Mouse (Mus musculus): ENCODE results near the gene Ufsp1.
"Not testable (repeated sequence)": the region's sequence is repeated elsewhere in the genome, so short reads cannot be mapped to it uniquely, and the experiment has no call there.

Gene Ufsp1

GRCm38 (mm10) chr5:137293839-137294743 is at the start of gene Ufsp1:
Gene Ufsp1, plus strand, starts transcription at chr5:137294629.
- peak; percentile 94 for DNase-seq

DNA sequence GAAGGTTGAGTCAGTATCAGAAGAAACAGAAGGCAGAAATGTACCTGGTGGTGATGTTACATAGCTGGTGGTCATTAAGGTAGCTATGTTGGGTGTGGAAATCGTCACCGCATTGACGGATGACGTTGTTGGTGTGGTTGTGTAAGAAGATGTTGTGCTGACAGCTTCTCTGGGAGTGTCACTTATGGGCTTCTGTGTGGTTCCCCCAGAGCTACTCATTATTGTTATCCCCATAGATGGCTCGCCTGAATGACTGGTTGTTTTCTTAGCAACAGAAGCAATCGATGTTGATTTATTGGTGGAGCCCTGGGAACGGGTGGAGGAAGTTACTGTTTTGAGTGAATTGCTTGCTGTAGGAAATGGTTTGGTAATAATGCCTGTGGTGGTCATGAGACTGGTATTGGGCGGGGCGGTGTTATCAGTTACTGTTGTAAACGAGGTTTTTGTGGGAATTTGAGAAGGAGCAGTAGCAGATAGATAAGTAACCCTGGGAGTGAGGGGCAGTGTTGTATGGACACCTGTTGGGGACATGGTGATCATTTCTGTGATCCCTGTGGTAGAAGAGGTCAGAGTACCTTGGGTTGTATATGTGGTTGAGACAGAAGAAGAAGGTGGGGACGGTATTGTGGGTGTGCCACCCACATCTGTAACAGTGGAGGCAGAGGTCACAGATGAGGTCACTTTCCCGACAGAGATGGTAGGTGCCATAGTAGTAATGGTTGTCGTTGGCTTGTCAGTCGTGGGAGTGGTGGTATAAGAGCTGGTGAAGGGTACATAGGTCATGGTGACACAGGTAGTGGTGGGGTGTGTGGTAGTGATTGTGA is 30.3 kb upstream of the Ufsp1 start:
- DNase-seq = no peak

- no peak for DNase-seq
These were observed 29.6 kb upstream of the Ufsp1 start for GRCm38 (mm10) chr5:137264787-137265186.

DNA sequence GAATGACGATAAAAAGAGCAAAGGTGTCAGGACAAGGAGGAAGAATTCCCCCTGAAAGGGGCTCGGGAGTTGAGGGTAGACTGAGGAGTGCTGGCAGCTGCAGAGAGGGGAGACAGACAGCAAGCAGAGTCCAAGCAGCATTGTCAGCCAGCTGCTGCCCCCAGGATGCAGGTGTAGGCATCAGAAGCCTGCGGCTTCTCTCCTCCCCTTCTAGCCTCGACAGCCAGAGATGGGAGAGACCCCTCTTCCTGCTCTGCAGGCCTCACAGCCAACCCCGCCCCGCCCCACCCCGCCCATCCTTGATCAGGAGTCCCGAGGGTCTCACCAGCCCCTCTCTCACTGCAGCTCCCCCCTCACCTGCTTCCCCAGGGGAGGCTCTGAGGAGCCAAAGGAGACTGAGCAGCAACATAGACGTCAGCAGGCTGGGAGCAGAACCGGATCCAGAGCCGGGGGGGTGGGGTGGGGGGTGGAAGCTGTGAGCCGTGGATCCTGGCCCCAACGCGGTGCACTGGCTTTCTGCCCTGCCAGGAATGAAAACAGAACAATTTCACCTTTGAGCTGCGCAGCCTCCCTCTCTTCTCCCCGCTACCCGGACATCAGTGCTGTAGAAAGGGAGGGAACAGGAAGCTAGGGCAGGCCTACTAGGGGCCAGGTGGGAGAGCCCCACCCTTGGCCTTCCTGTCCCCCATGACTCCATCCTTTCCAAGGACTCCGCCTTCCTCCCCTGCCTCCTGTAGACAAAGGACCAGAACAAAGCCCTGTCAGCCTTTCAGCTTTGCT is 26.1 kb upstream of the Ufsp1 start:
- peak; percentile 64 for DNase-seq

- DNase-seq = peak; percentile 70
These were observed 16.8 kb upstream of the Ufsp1 start for GRCm38 (mm10) chr5:137277360-137278342.

DNA sequence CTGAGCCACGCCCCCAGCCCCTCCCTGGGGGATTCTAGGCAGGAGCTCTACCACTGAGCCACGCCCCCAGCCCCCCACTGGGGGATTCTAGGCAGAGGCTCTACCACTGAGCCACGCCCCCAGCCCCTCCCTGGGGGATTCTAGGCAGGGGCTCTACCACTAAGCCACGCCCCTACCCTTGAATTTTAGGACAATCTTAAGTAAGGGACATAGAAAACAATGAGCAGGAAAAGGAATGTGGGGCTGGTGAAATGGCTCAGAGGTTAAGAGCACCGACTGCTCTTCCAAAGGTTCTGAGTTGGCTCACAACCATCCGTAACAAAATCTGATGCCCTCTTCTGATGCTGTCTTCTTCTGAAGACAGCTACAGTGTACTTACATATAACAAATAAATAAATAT is 10.0 kb upstream of the Ufsp1 start:
- DNase-seq = not testable (repeated sequence)

DNA sequence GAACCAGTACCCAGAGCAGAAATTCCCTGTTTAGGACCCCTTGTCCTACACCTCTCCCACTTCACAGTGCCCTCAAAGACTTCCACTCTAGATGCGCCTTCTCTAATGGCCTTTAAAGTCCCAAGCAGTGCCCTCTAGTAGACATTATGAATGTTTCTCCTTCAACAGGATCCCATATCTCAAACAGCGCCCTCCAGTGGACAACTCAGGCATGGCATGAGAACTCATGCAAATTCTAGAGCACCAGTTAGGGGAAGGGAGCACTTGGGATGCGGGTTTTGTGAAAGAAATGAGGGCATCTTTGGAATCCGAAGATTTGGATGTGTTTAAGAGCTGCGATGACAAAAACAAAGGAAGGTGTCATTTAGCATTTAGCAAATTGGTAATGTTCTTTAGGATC is 9.4 kb upstream of the Ufsp1 start:
- DNase-seq = peak; percentile 76

DNA sequence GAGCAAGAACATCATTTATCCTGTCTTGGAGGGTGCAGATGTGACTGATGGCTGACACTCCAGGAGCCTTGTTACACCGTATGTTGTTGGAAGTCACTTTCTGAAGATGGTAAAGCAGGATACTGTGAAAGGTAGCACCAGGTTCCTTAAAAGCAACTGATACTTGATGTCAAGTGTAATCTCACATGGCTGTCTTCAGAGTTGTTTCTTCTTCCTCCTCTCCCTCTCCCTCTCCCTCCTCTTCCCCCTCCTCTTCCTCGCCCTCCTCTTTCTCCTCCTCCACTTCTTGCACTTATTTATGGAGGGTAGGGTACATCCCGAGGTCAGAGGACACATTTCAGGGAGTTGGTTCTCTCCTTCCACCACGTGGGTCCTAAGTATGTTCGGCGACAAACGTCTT is 8.4 kb upstream of the Ufsp1 start:
- DNase-seq = no peak

DNA sequence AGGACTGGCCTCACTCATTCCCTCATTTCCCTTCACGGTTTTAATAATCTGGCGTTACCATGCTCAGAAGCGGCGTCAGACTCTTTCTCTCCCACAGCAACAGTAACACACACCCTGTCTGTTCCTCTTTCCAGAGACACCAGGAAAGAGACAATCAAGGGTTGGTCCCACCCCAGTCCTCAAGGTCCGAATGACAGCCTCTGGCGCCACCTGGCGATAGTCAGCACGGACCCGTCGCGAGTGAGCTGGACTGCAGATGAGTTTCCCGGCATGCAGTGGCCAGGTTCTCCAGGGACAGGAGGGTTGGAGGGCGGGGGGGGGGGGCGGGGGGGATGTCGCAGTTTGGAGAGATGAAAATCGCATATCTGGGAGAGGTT is 7.8 kb upstream of the Ufsp1 start:
- peak; percentile 93 for DNase-seq

DNA sequence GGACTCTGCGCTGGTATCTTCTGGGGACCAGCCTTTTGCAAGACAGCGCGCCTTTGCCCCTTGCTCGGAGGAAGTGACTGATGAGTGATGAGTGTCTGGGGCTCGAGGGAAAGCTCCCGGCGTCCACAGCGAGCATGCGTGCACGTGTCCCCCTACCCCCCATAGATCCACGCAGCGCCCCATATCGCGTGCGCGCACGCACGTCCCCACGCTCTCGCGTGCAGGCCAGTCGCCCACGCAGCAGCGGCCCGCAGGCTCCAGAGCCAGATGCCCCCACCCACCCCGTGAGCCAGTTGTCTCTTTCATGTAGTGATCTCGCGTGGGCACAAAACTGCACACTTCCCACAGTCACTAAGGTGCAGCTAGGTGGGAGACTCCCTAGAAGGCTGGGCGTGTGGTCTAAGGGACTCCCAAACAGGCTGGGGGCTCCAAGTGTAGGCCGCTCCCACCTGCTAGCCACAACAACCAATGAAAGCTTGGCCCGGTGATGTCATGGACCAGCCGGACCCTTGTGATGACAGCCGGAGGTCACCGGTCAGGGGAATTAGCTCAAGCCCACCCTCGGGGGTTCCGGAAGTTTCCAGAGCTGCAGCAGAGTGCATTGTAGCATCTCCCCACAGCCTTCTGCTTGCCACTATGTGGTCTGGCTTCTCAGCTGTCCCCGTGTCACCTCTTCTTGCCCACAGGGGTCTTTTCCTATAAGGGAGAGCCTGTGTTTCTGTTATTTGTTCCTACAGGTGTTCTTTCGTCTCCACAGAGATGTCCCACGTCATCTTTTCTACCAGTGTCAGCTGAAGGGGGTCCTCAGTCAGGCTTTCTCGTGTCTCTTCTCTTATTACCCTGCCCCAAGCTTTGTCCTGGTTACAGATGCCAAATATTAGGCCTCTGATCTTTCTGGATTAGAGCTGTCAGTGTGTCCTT is 7.1 kb upstream of the Ufsp1 start, which contains the start of gene Ache:
TSS of gene Ache (plus strand) at position 488 of the 921 bp plus-strand sequence.
- DNase-seq = peak; percentile 39

DNA sequence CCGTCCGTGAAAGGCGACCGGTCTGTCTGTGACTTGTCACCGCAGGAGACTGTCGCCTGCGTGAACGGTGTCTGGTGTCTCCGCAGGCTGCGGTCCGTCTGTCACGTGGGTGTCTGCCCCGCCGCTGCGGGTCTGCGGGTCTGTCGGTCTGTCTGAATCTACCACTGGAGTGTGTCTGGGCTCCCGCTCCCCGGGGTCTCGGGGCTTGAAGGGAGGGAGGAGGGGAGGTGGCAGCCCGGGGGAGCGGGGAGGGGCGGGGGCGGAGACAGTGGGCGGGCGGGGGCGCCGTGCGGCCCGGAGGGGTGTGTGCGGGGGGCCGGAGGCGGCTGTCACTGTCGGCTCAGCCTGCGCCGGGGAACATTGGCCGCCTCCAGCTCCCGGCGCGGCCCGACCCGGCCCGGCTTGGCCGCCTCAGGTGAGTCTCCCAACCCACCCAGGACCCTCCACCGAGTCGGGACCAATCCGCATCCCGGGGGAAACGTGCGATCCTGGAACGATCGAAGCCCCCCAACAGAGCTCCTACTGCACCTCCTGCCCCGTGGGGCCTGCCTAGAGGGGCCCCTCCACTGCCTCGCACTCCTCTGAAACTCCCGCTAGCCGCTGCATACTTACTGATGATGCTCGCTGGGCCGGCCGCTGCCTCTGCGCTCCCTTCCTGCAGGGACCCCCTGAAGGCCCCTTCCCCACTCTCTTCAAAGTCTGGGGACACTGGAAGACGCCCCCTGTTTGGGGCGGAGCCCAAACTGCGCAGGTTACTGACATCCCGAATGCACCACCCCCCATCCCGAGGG is 6.3 kb upstream of the Ufsp1 start:
- peak; percentile 54 for DNase-seq

DNA sequence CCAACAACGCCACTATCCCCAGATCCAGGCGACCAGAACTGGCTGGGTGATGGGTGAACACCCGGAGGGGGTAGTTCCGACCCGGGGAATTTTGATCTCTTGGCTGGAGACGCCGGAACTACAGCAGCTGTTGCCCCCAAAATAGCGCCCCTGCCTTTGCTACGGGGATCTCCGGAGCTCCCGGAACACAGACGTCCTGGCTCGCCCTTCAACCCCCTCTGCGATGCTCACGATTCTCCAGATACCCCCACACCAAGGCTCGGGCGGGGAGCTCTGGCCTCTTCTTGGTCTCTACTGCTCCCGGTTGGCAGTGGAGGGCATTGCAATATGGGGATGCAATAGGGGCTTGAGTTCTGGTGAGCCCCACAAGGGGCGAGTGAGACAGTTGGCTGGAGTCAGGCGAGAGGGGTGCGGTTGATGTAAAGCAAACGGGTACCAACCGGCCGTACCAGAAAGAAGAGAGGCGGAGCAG is 5.4 kb upstream of the Ufsp1 start:
- DNase-seq = peak; percentile 85

DNA sequence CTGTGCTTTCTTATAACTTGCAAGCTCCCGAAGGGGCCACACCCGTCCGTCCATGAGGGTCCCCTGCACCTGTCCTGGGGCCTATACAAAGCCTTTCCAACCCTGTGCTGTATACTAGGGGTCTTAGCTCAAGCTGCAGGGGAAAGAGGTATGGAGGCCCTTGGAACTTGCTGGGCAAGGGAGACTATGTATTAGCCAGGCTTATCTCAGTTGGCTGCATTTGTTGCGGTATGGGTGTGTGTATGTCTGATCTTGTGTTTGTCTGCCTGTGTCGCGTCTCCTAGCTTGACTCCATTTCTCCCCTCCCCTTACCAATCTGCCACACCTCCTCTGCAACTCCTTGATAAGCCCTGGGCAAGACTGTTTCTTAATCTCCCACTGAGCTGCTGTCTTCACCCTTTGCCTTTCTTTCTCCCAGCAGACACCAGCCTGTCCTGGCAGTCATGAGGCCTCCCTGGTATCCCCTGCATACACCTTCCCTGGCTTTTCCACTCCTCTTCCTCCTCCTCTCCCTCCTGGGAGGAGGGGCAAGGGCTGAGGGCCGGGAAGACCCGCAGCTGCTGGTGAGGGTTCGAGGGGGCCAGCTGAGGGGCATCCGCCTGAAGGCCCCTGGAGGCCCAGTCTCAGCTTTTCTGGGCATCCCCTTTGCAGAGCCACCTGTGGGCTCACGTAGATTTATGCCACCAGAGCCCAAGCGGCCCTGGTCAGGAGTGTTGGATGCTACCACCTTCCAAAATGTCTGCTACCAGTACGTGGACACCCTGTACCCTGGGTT is 4.7 kb upstream of the Ufsp1 start:
- no peak for DNase-seq

DNA sequence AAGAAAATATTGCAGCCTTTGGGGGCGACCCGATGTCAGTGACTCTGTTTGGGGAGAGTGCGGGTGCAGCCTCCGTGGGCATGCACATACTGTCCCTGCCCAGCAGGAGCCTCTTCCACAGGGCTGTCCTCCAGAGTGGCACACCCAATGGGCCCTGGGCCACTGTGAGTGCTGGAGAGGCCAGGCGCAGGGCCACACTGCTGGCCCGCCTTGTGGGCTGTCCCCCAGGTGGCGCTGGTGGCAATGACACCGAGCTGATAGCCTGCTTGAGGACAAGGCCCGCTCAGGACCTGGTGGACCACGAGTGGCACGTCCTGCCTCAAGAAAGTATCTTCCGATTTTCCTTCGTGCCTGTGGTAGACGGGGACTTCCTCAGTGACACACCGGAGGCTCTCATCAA is 3.8 kb upstream of the Ufsp1 start:
- peak; percentile 70 for DNase-seq

GRCm38 (mm10) chr5:137291381-137291926 is 3.0 kb upstream of the Ufsp1 start:
- no peak for DNase-seq

GRCm38 (mm10) chr5:137293282-137293681 is 1.1 kb upstream of the Ufsp1 start:
- peak; percentile 70 for DNase-seq

- no peak for DNase-seq
These were observed 290 bp downstream of the Ufsp1 start for GRCm38 (mm10) chr5:137294744-137295093.

DNA sequence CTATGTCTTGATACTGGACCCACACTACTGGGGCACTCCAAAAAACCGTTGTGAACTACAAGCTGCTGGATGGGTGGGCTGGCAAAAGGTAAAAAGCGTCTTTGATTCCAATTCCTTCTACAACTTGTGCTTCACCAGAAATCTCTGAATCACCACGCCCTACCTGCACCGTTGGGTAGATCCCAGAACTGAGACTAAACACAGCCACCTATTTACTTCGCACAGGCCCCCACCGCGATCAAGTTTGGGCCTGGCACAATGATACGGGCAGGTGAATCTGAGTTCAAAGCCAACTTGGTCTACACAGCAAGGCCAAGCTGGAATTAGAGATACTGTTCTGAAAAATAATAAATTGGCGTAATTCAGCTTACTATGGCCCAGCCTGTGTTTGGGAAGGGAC is 867 bp downstream of the Ufsp1 start:
- DNase-seq = no peak

DNA sequence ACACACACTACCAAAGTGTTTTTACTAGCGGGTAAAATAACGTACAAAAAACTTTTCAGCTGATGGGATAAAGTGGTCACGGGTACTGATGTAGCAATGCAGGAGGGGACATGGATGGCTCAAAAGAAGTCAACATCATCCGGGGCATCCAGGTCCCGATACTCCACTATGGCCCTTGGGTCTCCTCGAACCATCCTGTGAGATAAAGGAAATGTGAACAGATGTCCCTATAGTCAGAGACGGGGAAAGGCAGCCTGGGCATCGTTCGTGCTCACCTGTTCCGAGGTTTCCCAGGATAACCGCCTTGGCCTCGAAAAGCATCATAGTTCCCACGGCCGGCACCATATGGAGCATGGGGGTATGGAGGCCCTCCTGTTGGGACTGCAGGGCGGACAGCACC is 1.3 kb downstream of the Ufsp1 start:
- no peak for DNase-seq
